Mouse (Mus musculus) E14TG2a.4 (cell line): ENCODE measurements around the gene Cdc26.

Experiments used
- CTCF ChIP-seq: conservative IDR thresholded peaks from 2 replicates; pipeline ENCODE4 v1.5.1; 2014; ENCODE audit warnings: low read length
- POU5F1 ChIP-seq: IDR thresholded peaks from 2 replicates; pipeline ENCODE4 v1.6.1; 2014; ENCODE audit warnings: low read length, borderline replicate concordance

DNA sequence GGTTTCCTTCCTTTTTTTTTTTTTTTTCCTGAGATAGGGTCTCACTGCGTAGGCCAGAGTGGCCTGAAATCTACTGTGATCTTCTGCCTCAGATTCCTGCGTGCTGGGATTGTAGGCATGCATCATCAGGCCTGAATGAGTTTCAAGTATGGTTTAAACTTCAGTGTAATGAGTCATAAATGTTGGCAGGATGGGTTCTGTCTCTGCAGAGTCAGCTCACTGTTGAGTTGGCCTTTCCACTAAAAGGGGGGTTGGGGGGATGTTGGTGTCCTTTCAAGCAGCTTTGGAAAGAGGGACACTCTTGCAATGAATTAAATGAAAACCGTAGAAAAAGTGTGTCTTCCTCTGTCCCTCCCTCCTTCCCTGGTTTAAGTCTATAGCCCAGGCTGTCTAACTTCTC, 9.5 kb downstream of the Cdc26 start:
- TF ChIP-seq CTCF: no peak
- TF ChIP-seq POU5F1: no peak
